Mouse (Mus musculus): ENCODE measurements around the gene Gbgt1. TPM values are rescaled to one million over a fixed set of nuclear protein-coding genes. Genes with fewer than 3 reads are reported as not detected.
A peak's percentile ranks its signal among the peaks of the same experiment; 100 is the strongest.

Gbgt1 gene
- polyA plus RNA-seq, 1 experiment from 2014 or later = 0.10 TPM

GRCm38 (mm10) chr2:28513431-28514370 is 17.0 kb downstream of the Gbgt1 start:
- Histone ChIP-seq H3K27me3 (ENCODE audit: control insufficient read depth, insufficient read depth, low read length) (no peaks in the 10 kb centered on the region), H3K36me3 (ENCODE audit: control insufficient read depth, insufficient read depth, low read length) (no peaks in the 10 kb centered on the region), H3K4me3 (ENCODE audit: low read depth, low read length) (peak overlapping the region; percentile 79), H3K9me3 (ENCODE audit: control insufficient read depth, low read length) (no peaks in the 10 kb centered on the region), H3K9ac (ENCODE audit: low read length) (peak overlapping the region; percentile 96), H3K4me2 (peak overlapping the region; percentile 97), H3K4me1 (ENCODE audit: control insufficient read depth, insufficient read depth, low read length) (peaks cover 20% of the 10 kb centered on the region), H3K27ac (ENCODE audit: low read depth, low read length) (peak overlapping the region; percentile 56)
- ATAC-seq (ENCODE audit: low FRiP score) = peak; percentile 50
- DNase-seq (ENCODE audit: low spot score, missing footprints) = peak; percentile 94
- 5% methylated on average over 47 of the region's 47 CpGs for WGBS

GRCm38 (mm10) chr2:28514489-28514888 is 17.8 kb downstream of the Gbgt1 start:
- 23% methylated on average over 5 of the region's 5 CpGs for WGBS
- H3K4me1 ChIP-seq (ENCODE audit: control insufficient read depth, insufficient read depth, low read length) = peaks cover 20% of the 10 kb centered on the region

GRCm38 (mm10) chr2:28517206-28517909 is 20.7 kb downstream of the Gbgt1 start:
- peak; percentile 96 for DNase-seq (ENCODE audit: low spot score, missing footprints)
- no peak overlapping the region for H3K4me3 ChIP-seq (ENCODE audit: low read depth, low read length)
- H3K4me2 ChIP-seq = no peak overlapping the region
- H3K4me1 ChIP-seq (ENCODE audit: control insufficient read depth, insufficient read depth, low read length) = peaks cover 23% of the 10 kb centered on the region
- H3K9me3 ChIP-seq (ENCODE audit: control insufficient read depth, low read length) = no peaks in the 10 kb centered on the region
- H3K27me3 ChIP-seq (ENCODE audit: control insufficient read depth, insufficient read depth, low read length) = no peaks in the 10 kb centered on the region
- H3K36me3 ChIP-seq (ENCODE audit: control insufficient read depth, insufficient read depth, low read length) = no peaks in the 10 kb centered on the region
- no peak overlapping the region for H3K27ac ChIP-seq (ENCODE audit: low read depth, low read length)
- no peak overlapping the region for H3K9ac ChIP-seq (ENCODE audit: low read length)
- no peak for ATAC-seq (ENCODE audit: low FRiP score)
- 42% methylated on average over 5 of the region's 5 CpGs for WGBS

More at GRCm38 (mm10) chr2:28514489-28514888, 17.8 kb downstream of the Gbgt1 start:
- Histone ChIP-seq H3K9me3 (ENCODE audit: control insufficient read depth, low read length) (no peaks in the 10 kb centered on the region), H3K27me3 (ENCODE audit: control insufficient read depth, insufficient read depth, low read length) (no peaks in the 10 kb centered on the region), H3K4me3 (ENCODE audit: low read depth, low read length) (peak overlapping the region; percentile 79), H3K36me3 (ENCODE audit: control insufficient read depth, insufficient read depth, low read length) (no peaks in the 10 kb centered on the region), H3K27ac (ENCODE audit: low read depth, low read length) (no peak overlapping the region), H3K9ac (ENCODE audit: low read length) (peak overlapping the region; percentile 96), H3K4me2 (peak overlapping the region; percentile 97)
- DNase-seq (ENCODE audit: low spot score, missing footprints) (peak; percentile 98), ATAC-seq (ENCODE audit: low FRiP score) (no peak)

GRCm38 (mm10) chr2:28518231-28518630 is 21.5 kb downstream of the Gbgt1 start:
- DNase-seq (ENCODE audit: low spot score, missing footprints) (no peak), ATAC-seq (ENCODE audit: low FRiP score) (no peak)
- Histone ChIP-seq H3K4me3 (ENCODE audit: low read depth, low read length) (no peak overlapping the region), H3K9ac (ENCODE audit: low read length) (no peak overlapping the region), H3K27me3 (ENCODE audit: control insufficient read depth, insufficient read depth, low read length) (no peaks in the 10 kb centered on the region), H3K4me1 (ENCODE audit: control insufficient read depth, insufficient read depth, low read length) (peaks cover 23% of the 10 kb centered on the region), H3K4me2 (no peak overlapping the region), H3K9me3 (ENCODE audit: control insufficient read depth, low read length) (no peaks in the 10 kb centered on the region), H3K27ac (ENCODE audit: low read depth, low read length) (no peak overlapping the region), H3K36me3 (ENCODE audit: control insufficient read depth, insufficient read depth, low read length) (no peaks in the 10 kb centered on the region)
- WGBS = 27% methylated on average over 2 of the region's 2 CpGs

GRCm38 (mm10) chr2:28520581-28520980 is 23.9 kb downstream of the Gbgt1 start:
- peaks cover 29% of the 10 kb centered on the region for H3K4me1 ChIP-seq (ENCODE audit: control insufficient read depth, insufficient read depth, low read length)
- H3K27ac ChIP-seq (ENCODE audit: low read depth, low read length) = no peak overlapping the region
- H3K4me3 ChIP-seq (ENCODE audit: low read depth, low read length) = no peak overlapping the region
- no peaks in the 10 kb centered on the region for H3K36me3 ChIP-seq (ENCODE audit: control insufficient read depth, insufficient read depth, low read length)
- DNase-seq (ENCODE audit: low spot score, missing footprints) = no peak
- ATAC-seq (ENCODE audit: low FRiP score) = no peak
- H3K9ac ChIP-seq (ENCODE audit: low read length) = 0 out of 2 replicates have a peak overlapping the region, but pooled peaks have one; percentile 16
- H3K9me3 ChIP-seq (ENCODE audit: control insufficient read depth, low read length) = no peaks in the 10 kb centered on the region
- 65% methylated on average over 5 of the region's 5 CpGs for WGBS
- no peaks in the 10 kb centered on the region for H3K27me3 ChIP-seq (ENCODE audit: control insufficient read depth, insufficient read depth, low read length)
- H3K4me2 ChIP-seq = no peak overlapping the region

- Histone ChIP-seq H3K4me1 (ENCODE audit: control insufficient read depth, insufficient read depth, low read length) (peaks cover 40% of the 10 kb centered on the region), H3K4me3 (ENCODE audit: low read depth, low read length) (no peak overlapping the region)
- WGBS = 83% methylated on average over 6 of the region's 6 CpGs
Measured at GRCm38 (mm10) chr2:28521571-28522151, 25.0 kb downstream of the Gbgt1 start.

GRCm38 (mm10) chr2:28522166-28522565 is 25.5 kb downstream of the Gbgt1 start:
- no peak overlapping the region for H3K27ac ChIP-seq (ENCODE audit: low read depth, low read length)
- no peak overlapping the region for H3K4me3 ChIP-seq (ENCODE audit: low read depth, low read length)
- no peak overlapping the region for H3K9ac ChIP-seq (ENCODE audit: low read length)
- no peak for DNase-seq (ENCODE audit: low spot score, missing footprints)
- 92% methylated on average over 4 of the region's 4 CpGs for WGBS
- peaks cover 42% of the 10 kb centered on the region for H3K4me1 ChIP-seq (ENCODE audit: control insufficient read depth, insufficient read depth, low read length)
- H3K27me3 ChIP-seq (ENCODE audit: control insufficient read depth, insufficient read depth, low read length) = no peaks in the 10 kb centered on the region
- no peak for ATAC-seq (ENCODE audit: low FRiP score)
- H3K36me3 ChIP-seq (ENCODE audit: control insufficient read depth, insufficient read depth, low read length) = no peaks in the 10 kb centered on the region
- H3K9me3 ChIP-seq (ENCODE audit: control insufficient read depth, low read length) = no peaks in the 10 kb centered on the region
- no peak overlapping the region for H3K4me2 ChIP-seq

More at GRCm38 (mm10) chr2:28521571-28522151, 25.0 kb downstream of the Gbgt1 start:
- no peak overlapping the region for H3K4me2 ChIP-seq
- no peaks in the 10 kb centered on the region for H3K27me3 ChIP-seq (ENCODE audit: control insufficient read depth, insufficient read depth, low read length)
- no peak overlapping the region for H3K9ac ChIP-seq (ENCODE audit: low read length)
- no peak overlapping the region for H3K27ac ChIP-seq (ENCODE audit: low read depth, low read length)
- DNase-seq (ENCODE audit: low spot score, missing footprints) (no peak), ATAC-seq (ENCODE audit: low FRiP score) (no peak)
- H3K36me3 ChIP-seq (ENCODE audit: control insufficient read depth, insufficient read depth, low read length) = no peaks in the 10 kb centered on the region
- H3K9me3 ChIP-seq (ENCODE audit: control insufficient read depth, low read length) = no peaks in the 10 kb centered on the region

GRCm38 (mm10) chr2:28523643-28524117 is 27.0 kb downstream of the Gbgt1 start:
- Histone ChIP-seq H3K4me3 (ENCODE audit: low read depth, low read length) (no peak overlapping the region), H3K9me3 (ENCODE audit: control insufficient read depth, low read length) (no peaks in the 10 kb centered on the region), H3K27me3 (ENCODE audit: control insufficient read depth, insufficient read depth, low read length) (no peaks in the 10 kb centered on the region), H3K4me2 (no peak overlapping the region), H3K27ac (ENCODE audit: low read depth, low read length) (peak overlapping the region; percentile 30; the same call in 1 of the 2 replicates), H3K4me1 (ENCODE audit: control insufficient read depth, insufficient read depth, low read length) (peaks cover 32% of the 10 kb centered on the region), H3K36me3 (ENCODE audit: control insufficient read depth, insufficient read depth, low read length) (no peaks in the 10 kb centered on the region), H3K9ac (ENCODE audit: low read length) (no peak overlapping the region)
- no peak for DNase-seq (ENCODE audit: low spot score, missing footprints)
- ATAC-seq (ENCODE audit: low FRiP score) = peak; percentile 28
- 8% methylated on average over 5 of the region's 5 CpGs for WGBS
